Mouse (Mus musculus): Measurements from ENCODE around the gene Gm20721.

GRCm38 (mm10) chr2:174297851-174298250 lies 48.7 kb downstream of the Gm20721 start:
- TF ChIP-seq POLR2A (IDR thresholded peaks at IDR 0.05; ENCODE audit: borderline replicate concordance, extremely low read depth, low read depth, low read length) (no peak), CTCF (IDR thresholded peaks at IDR 0.05; ENCODE audit: insufficient read depth, low read length) (no peak)
